Mouse (Mus musculus) hindbrain, postnatal 0 days (tissue): ENCODE measurements at regions not wholly inside any gene's neighbourhood (a gene's known extent, or its start where the extent isn't known, plus 50 kb on each side); places are given as distances from the start of the nearest gene placed in this dataset.

ENCODE experiments used
- ATAC-seq: fragments of 200-750 bp; cut with Nextera tagmentation; 2 replicates; pipeline ENCODE4 v1.8.0; 2017; ENCODE audit warnings: mild to moderate bottlenecking, moderate TSS enrichment, moderate library complexity
- DNase-seq: peaks from one replicate; pipeline ENCODE4 v3.0.0-alpha.2; 2015; ENCODE audit warnings: low spot score
- H3K27ac ChIP-seq: fragments of 300-500 bp; sonication (generic); 2 replicates; pipeline ENCODE4 v1.5.1; 2014; ENCODE audit warnings: mild to moderate bottlenecking
- H3K27me3 ChIP-seq: fragments of 300-500 bp; sonication (generic); 2 replicates; pipeline ENCODE4 v1.6.1; 2014; ENCODE audit warnings: low read length, mixed read lengths; ENCODE audit not compliant: insufficient read depth
- H3K36me3 ChIP-seq: fragments of 300-500 bp; sonication (generic); 2 replicates; pipeline ENCODE4 v1.6.1; 2014; ENCODE audit warnings: low read length, mixed read lengths; ENCODE audit not compliant: insufficient read depth
- H3K4me1 ChIP-seq: fragments of 300-500 bp; sonication (generic); 2 replicates; pipeline ENCODE4 v1.6.1; 2014; ENCODE audit warnings: antibody characterized with exemption, low read length, mixed read lengths; ENCODE audit not compliant: insufficient read depth
- H3K4me2 ChIP-seq: fragments of 300-500 bp; sonication (generic); 2 replicates; pipeline ENCODE4 v1.6.1; 2014; ENCODE audit warnings: low read depth, mild to moderate bottlenecking, low read length, moderate library complexity, mixed read lengths
- H3K4me3 ChIP-seq: fragments of 300-500 bp; sonication (generic); 2 replicates; pipeline ENCODE4 v1.5.1; 2014; ENCODE audit warnings: low read length
- H3K9ac ChIP-seq: fragments of 300-500 bp; sonication (generic); replicated peaks from 2 replicates; pipeline ENCODE4 v1.6.1; 2014; ENCODE audit warnings: mild to moderate bottlenecking, low read length, moderate library complexity, mixed read lengths
- H3K9me3 ChIP-seq: fragments of 300-500 bp; sonication (generic); 2 replicates; pipeline ENCODE4 v1.6.1; 2016; ENCODE audit warnings: low read length, mixed read lengths
- CTCF ChIP-seq: IDR thresholded peaks from 2 replicates; pipeline ENCODE4 v1.5.1; 2016; ENCODE audit warnings: antibody characterized with exemption, control low read depth, low read depth
- WGBS: fragments of 180-500 bp; shearing (Covaris S2); extraction: QIAGEN DNeasy Blood & Tissue Kit; methylation state at CpG from one replicate; pipeline ENCODE4 v1.1.7; 2014; 5-methylcytosine and 5-hydroxymethylcytosine counted together

- Histone ChIP-seq H3K36me3 (no peaks in the 10 kb centered on the region), H3K27me3 (no peaks in the 10 kb centered on the region), H3K4me2 (no peak overlapping the region), H3K9me3 (no peaks in the 10 kb centered on the region), H3K4me1 (no peaks in the 10 kb centered on the region), H3K9ac (no peak overlapping the region), H3K27ac (no peak overlapping the region), H3K4me3 (no peak overlapping the region)
- 0 out of 2 replicates have a peak, but pooled peaks have one; percentile 71 for ATAC-seq
- TF ChIP-seq CTCF, result no peak
- 64% methylated on average over 13 of the region's 13 CpGs for WGBS
- DNase-seq, result peak; percentile 54
Observed at GRCm38 (mm10) chr4:82098986-82099969, 606.3 kb downstream of the Nfib start.

- Histone ChIP-seq H3K4me3 (no peak overlapping the region), H3K27me3 (no peaks in the 10 kb centered on the region), H3K36me3 (no peaks in the 10 kb centered on the region), H3K4me2 (no peak overlapping the region), H3K9me3 (no peaks in the 10 kb centered on the region), H3K9ac (no peak overlapping the region), H3K27ac (no peak overlapping the region), H3K4me1 (no peaks in the 10 kb centered on the region)
- ATAC-seq, result no peak
- 56% methylated on average over 5 of the region's 5 CpGs for WGBS
- DNase-seq, result peak; percentile 25
- no peak for TF ChIP-seq CTCF
Observed at GRCm38 (mm10) chr4:82092296-82093230, 613.0 kb downstream of the Nfib start.

GRCm38 (mm10) chr4:82089657-82090056, 615.9 kb downstream of the Nfib start:
- Histone ChIP-seq H3K27ac (no peak overlapping the region), H3K9me3 (no peaks in the 10 kb centered on the region), H3K9ac (no peak overlapping the region), H3K4me3 (no peak overlapping the region), H3K4me2 (no peak overlapping the region), H3K27me3 (no peaks in the 10 kb centered on the region), H3K36me3 (no peaks in the 10 kb centered on the region), H3K4me1 (no peaks in the 10 kb centered on the region)
- no peak for ATAC-seq
- TF ChIP-seq CTCF, result no peak
- DNase-seq, result no peak
- WGBS, result 95% methylated on average over 5 of the region's 5 CpGs

GRCm38 (mm10) chr4:82083519-82083918, 622.0 kb downstream of the Nfib start:
- DNase-seq (no peak), ATAC-seq (no peak)
- no peak overlapping the region for H3K4me2 ChIP-seq
- H3K27ac ChIP-seq, result no peak overlapping the region
- H3K9ac ChIP-seq, result no peak overlapping the region
- H3K27me3 ChIP-seq, result no peaks in the 10 kb centered on the region
- H3K4me1 ChIP-seq, result no peaks in the 10 kb centered on the region
- TF ChIP-seq CTCF, result no peak
- H3K36me3 ChIP-seq, result no peaks in the 10 kb centered on the region
- H3K9me3 ChIP-seq, result no peaks in the 10 kb centered on the region
- H3K4me3 ChIP-seq, result no peak overlapping the region
- 90% methylated on average over 2 of the region's 2 CpGs for WGBS

- no peak overlapping the region for H3K9ac ChIP-seq
- ATAC-seq, result no peak
- H3K27me3 ChIP-seq, result no peaks in the 10 kb centered on the region
- no peaks in the 10 kb centered on the region for H3K9me3 ChIP-seq
- no peak overlapping the region for H3K27ac ChIP-seq
- TF ChIP-seq CTCF, result no peak
- DNase-seq, result no peak
- H3K4me3 ChIP-seq, result no peak overlapping the region
- H3K36me3 ChIP-seq, result no peaks in the 10 kb centered on the region
- no peaks in the 10 kb centered on the region for H3K4me1 ChIP-seq
- 76% methylated on average over 3 of the region's 3 CpGs for WGBS
- H3K4me2 ChIP-seq, result no peak overlapping the region
Observed at GRCm38 (mm10) chr4:82068050-82068449, 625.4 kb upstream of the Mpdz start.

GRCm38 (mm10) chr4:82065641-82066358, 623.2 kb upstream of the Mpdz start:
- ATAC-seq, result no peak

More at GRCm38 (mm10) chr4:82065641-82066358, 623.2 kb upstream of the Mpdz start:
- H3K27ac ChIP-seq, result no peak overlapping the region
- WGBS, result 80% methylated on average over 14 of the region's 14 CpGs
- no peaks in the 10 kb centered on the region for H3K4me1 ChIP-seq
- H3K36me3 ChIP-seq, result no peaks in the 10 kb centered on the region
- H3K4me2 ChIP-seq, result no peak overlapping the region
- no peak overlapping the region for H3K9ac ChIP-seq
- H3K9me3 ChIP-seq, result no peaks in the 10 kb centered on the region
- no peak for TF ChIP-seq CTCF
- DNase-seq, result no peak
- no peaks in the 10 kb centered on the region for H3K27me3 ChIP-seq
- H3K4me3 ChIP-seq, result no peak overlapping the region
